Mouse (Mus musculus) yolk sac, embryonic 10.5 days (tissue): Measurements from ENCODE around the gene Gm973.

ENCODE experiments used
- DNase-seq: peaks from one replicate; pipeline ENCODE4 v3.0.0-alpha.2; 2017; ENCODE audit warnings: low spot score

The Gm973 gene

DNA sequence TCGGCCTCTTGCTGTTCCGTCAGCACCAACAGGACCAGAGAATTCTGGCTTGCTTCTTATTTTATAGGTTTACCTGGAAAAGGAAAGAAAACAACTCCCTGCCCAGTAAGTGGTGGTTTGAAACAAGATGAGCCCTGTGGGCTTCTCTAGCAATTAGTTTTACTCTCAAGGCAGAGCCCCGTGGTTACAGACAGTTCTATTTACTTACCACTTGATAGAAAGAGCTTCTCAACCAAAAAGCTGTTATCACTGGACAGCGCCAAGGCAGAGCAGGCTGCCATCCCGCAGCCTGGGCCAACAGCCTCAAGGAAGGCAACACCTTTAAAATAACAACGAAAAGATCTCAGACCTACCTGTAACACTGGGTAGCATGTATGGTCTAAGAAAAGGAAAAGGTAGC, 26.2 kb downstream of the Gm973 start:
- DNase-seq, result no peak

DNA sequence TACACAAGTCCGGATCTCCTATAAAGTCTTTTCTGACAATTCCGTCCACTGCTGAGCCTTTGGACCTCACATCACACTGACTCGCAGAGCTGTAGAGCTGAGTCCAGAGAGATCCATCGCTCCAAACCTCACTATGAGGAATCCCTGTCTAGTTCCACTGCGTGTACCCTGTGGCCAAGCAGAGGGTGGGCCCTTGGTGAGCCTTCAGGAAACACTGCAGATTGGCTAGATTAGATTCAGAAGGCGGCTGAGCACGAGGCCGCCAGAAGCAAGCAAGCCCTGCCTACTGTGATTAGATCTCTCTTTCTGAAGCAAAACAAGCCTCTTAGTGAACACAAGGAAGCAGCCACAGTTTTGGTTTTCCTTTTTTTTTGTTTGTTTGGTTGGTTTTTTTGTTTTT, 27.8 kb downstream of the Gm973 start:
- DNase-seq, result no peak

DNA sequence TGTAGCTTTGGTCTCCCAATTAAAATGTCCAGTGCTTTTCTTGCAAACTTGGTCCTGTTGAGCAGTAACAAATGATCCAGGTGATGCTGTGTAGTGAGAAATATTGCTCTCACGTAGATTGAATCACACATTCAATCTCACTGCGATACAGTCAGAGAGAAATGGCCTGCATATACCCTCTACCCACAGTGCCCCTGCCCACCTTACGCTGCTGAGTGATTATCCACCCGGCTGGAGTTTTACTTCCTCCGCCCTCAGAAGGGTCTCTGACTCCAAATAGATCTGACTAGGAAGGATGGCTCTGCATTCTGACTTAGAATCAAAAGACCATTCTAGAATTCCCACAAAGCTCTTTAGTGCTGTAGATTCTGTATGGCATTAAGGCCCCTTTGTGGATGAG, 32.4 kb downstream of the Gm973 start:
- no peak for DNase-seq

DNA sequence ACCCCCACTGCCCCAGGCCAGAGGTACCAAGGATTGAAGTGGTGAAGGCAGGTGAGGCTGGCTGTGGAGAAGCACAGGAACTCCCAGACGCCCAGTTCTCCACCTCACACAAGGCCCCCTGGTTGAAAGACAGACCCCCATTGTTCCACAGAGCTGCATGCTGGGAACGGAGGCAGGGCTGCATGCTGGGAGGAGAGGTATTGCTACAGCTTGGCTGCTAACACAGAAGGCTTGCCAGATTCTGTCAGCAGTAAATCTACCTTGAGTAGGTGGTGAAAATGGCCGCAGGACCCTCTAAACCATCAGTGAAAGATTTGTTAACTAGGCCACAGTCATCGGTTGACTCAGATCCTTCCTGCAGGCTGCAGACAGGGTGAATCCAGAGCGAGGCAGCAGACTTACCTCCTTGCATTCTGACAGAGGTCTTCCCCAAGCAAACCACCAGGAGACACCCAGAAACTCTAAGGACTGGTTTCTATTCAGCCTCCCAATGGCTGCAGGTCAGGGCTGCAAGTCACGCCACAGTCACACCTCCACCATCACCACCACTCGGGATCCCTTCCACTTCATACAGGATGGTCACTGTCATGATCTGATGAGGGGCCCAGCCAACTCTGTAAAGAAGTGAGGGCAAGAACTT, 33.1 kb downstream of the Gm973 start:
- DNase-seq, result no peak

DNA sequence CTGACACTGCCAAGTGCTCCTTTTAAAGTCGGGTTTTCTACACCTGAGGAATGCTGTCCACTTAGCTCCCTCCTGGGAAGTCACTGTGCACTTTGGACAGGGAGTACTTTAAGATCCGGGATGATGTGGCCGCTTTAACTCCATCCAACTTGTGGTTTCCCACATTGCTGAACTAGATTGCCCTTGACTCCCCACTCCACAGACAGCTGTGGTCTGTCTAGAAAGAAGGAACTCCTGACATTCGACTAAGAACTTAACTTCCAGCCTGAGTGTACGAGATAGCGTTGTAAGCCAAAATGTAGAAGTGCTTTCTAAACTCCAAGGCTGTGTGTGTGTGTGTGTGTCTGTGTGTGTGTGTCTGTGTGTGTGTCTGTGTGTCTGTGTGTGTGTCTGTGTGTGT, 34.2 kb downstream of the Gm973 start:
- DNase-seq, result no peak

DNA sequence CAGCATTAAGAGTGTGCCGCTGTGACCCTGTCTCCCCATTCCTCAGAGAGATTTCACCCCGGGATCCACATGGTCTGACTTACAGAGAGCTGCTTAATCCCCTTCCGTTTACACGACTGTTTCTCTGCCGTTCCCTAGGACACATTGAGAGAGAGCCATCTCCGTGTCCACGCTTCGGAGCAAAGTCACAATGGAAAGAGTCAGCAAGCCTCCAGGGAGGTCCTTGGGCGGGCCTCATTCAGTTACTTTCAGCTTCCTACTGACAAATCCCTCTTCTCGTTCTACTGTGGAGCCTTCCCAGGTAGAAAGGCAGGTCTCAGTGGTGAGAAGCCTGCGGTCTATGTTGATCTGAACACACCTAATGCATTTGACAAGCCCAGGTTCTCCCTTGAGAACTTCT, 34.9 kb downstream of the Gm973 start:
- DNase-seq, result no peak

DNA sequence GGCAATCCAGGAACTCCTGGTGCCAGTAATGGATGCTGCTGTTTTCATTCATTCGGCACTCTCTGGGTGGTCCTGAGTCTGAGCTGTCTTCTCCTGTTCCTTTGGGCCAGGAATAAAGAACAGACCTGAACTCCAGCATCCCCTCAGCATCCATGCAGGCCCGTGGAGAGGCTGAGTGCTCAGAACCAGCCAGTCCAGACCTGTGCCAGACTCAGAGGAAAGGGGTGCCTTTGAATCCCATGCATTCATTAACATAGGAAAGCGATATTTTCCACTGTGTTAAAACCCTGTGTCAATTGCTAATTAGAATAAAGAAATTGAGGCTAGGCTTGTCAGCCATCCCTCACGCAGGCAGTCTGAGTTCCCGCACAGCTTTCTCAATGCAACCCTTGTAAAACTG, 37.6 kb downstream of the Gm973 start:
- DNase-seq, result no peak

DNA sequence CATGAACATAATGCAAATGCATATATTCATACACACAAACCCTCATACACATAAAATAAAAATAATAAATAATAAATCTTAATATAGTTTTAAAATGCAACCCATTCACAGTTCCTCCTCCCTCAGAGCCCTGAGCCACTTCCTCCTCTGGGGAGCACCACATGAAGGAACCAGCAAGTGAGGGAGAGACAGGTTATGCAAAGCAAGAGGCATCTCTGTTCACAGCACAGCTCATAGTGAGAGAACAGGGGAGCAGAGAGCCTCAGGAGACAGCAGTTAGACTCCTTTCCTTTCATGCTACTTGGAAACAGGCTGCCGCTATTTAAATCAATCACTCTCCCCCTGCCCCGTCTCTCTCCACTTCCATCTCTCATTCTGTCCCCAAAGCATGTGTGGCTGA, 47.5 kb downstream of the Gm973 start:
- DNase-seq, result no peak

DNA sequence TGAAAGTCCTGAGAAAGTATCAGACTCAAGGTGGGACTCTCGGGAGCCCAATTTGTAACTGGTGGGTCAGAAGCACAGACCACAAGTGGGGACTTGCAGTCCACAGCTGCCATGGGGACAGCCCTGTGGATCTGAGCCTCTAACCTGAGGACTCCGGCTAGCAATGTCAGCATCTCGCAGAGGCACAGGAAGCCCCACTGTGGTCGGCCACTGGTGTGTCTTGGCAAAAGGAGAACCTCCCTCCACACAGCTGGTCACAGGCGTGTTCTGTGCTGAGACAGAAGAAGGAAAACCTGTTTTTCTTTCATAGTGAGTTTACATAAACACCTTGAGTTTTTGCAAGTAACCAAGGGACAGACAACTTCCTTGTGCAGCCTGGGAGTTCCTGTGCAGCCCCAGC, 49.7 kb downstream of the Gm973 start:
- DNase-seq, result no peak

DNA sequence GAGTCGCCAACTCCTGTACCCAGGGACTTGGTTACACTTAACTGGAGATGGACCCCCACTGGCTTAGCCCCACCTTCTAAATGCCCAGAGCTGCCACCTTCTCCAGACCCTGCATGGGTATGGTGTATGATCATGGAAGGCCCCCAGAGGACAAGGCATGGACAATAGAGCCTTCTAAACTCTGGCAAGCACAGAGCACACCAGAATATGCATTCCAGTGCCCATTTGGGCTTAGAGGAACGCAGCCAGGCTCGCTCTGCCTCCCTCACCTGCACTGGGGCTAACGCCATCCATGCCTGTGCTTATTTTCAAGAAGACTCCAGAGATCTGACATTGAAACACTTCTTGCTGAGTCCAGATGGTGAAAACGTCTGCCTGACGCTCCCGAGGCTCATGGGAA, 50.2 kb downstream of the Gm973 start:
- DNase-seq, result no peak

DNA sequence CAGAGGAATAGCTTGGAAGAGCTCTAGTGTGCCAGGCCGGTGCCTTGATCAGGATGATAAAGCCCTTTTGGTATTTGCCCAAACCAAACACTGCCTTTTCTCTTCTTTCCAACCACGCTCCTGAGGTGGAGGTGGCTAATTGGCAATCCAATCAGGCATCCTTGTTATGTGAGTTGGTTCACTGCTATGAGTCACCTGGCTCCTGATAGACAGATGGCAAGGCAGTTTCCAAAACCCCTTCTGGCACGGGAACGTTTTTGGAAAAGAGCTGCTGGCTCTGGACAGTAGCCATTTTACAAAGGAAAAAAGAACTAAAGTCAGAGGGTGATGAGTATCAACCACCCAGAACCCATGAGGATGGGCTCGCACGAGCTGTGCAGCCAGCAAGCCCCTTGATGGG, 50.9 kb downstream of the Gm973 start:
- no peak for DNase-seq

DNA sequence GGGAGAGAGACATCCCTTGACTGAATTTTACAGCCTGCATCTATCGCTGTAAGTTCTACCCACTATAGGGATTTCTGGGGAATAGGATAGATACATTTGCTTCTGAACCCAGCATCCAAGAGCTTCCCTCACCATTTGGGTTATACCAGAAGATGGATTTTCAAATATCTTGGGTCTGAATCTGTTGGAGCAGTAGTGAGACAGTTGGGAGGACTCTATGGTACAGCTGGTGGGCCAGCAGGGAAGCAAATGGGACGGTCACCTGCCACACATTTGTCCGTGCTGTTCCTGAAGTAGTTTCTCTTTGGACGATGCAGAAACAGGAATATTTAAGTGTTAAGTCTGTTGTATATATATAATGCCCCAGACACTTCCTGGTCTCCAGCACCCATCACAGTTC, 51.5 kb downstream of the Gm973 start:
- no peak for DNase-seq

DNA sequence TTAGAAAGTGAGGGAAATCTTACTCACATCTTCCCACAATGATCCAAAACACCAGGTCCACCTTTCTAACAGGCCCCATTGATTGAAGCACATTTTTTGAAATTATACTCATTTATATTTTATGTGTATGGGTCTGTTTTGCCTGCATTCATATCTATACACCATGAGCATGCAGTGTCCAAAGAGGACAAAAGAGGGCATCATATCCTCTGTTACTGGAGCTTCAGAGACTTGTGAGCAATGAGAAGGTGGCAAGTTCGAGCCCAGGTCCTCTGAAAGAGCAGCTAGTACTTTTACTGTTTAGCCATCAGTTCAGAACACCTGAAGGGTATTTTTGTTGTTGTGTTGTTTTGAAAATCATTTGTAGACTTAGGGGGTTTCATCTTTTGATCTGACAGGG, 52.2 kb downstream of the Gm973 start:
- DNase-seq, result no peak

DNA sequence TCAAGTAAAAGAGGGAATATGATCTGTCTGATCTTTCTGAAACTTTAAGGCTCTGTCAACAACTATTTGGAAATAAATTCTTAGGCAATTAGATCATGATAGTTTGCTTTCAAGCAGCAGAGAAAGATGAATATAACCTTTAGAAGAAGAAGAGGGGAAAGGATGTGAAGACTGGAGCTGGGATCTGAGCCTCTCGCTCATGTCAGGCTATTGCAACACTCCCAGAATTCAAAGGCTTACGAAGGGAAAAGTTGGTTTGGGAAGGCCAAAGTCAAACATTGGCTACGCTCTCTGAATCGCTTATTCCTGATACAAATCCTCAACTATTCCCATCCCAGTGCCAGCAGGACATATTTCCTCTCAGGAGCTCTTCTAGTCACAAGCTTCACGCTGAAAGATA, 53.2 kb downstream of the Gm973 start:
- DNase-seq, result no peak

DNA sequence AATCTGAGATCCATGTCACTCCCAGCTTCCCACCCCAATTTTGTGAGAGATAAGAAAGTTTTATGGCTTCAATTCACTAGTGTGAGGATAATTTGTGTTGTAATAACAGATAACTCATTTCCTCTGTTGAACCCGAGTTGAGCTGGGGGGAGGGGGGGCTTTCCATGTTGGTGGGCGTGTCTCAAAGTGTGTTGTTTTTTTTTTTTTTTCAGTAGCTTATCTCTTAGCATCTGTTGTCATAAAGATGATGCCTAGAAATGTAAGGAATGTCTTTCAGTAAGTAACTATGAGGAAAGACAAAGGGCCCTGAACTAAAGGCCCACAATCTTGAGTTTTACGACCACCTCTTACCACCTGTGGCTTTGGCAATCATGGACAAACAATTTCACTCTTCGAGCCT, 54.7 kb downstream of the Gm973 start:
- DNase-seq, result no peak

DNA sequence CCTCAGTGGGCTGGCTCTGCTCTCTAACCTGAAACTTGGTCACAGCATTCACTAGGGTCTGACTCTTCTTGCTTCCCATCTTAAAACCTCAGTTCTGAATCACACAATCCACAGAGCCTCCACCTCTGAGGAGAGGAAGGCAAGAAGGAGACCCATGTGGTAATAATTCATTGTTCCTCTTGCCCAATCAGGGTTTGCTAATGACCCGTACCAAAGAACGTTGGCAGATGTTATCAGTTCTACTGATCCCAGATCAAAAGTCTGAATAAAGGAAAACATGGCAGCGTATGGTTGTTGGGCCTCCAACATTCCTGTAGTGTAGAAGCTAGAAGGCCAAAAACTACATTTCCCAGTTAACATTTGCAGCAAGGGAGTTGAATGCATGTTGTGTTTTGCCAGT, 55.4 kb downstream of the Gm973 start:
- no peak for DNase-seq

DNA sequence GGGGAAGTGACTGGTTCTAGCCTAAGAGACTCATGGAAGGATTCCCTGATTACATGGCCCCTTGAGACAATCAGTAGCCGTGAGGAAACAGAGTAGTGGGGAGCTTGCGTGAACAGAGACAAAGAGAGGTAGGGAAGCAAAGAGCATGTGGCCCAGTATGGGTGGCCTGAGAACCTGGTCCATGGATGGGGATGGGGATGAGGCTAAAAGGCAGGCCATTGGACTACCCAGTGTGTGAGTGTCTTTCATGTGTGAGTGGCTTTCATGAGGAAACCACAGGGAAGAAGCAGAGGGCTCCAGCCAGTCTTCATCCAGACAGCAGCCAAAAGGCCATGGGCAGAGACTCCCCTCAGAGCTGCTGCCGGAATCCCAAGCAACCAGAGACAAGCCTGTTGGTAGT, 57.8 kb downstream of the Gm973 start:
- DNase-seq, result no peak

DNA sequence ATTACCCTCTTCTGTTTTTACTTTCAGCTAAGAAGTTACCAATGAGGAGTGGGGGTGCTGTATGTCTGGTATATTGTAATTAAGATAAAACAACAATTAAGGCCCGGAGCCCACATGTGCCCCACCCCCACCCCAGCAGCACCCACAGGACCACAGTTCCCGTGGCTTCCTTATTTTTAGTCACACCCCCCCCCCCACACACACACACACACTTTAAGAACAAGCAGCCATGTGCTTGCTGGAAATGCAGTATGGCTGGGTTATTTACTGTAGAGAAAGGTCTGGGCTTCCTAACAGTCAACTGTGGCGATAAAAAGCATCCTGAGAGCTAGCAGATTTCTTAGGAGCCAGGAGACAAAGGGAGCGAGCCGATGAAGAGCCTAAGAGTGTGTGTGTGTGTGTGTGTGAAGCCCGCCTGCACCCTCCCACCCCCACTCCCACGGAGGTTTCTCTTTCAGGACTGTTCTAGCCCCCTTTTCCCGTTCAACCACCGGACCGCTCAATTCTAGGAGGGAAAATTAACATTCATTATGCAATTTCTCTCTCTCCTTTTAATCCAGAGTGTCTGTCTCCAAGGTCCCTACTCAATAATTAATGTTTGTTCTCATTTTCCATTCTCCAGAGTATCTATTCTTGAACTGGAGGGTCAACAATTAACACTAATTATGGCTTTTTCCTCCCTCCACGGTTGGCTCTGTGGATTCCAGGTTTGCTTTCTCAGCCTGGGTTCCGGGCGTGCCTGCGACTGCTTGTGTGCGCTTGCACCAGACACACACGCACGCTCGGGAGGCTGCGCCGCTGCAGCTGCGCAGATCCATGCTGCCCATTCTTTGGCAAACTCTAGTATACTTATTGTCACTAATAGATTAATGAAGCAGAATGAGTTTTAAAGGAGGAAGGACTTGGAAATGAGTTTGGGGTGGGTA, 58.5 kb downstream of the Gm973 start:
- DNase-seq, result no peak

DNA sequence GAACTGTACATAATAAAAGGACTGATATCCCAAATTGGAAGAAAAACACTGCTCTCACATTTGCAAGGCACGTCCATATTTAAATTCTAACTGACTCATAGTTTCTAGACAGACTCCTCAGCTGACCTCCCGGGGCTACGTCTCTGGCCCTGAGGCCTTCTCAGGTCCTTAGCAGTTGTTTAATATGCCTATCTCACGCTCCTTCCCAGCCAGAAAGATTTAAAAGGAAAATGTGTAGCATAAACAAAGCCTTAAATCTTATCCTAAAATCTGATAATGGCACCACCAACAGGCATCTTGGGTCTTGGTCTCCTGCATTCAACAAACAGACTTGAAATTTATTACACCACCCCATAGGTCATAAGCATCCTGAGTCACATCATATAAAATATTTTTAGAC, 62.7 kb downstream of the Gm973 start:
- DNase-seq, result no peak

DNA sequence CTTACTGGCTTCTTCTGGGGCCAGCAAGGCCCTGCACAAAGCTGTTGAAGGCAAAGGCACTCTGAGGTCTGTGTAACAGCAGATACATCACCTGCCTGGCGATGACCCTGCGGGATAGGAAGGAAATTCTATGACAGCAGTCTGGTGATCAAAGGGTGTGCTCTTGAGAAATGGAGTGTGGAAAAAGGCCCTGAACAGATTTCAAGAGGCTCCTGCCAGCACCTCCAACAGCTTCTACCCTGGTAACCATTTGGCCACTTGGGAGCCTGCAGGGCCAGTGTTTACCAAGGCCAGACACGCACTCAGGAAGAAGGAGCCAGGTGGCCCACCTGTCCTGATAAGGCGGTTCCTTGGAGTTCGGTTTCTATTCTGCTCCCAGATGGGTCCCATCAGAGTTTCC, 63.3 kb downstream of the Gm973 start:
- DNase-seq, result peak; percentile 36

DNA sequence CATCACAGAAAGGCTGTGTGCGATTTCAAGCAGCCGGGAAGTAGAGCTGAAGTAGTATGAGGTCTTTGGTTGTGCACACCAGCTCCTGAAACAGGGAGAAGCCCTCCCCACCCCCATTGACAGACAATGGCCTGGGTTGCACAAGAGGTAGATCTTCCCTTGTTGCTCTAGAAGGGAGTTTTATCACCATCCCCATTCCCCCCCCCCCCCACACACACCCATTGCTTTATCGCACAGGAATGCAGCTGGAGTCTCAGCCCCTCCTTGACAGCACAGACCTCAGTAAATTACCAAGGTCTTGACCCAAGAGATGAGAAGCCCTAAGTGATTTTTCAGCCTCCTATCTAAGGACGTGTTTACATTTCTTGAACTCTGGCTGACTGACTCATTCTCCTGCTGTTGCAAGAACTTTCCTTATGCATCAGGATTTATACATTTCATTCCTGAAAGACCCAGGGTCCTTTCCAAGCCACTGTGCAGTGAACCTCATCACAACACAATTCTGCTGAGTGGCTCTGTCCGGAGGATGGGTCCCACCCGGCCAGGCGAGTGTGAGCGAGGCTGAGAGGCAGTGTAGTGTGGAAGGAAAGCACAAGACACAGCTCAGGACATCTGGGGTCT, 64.2 kb downstream of the Gm973 start:
- peak; percentile 93 for DNase-seq

DNA sequence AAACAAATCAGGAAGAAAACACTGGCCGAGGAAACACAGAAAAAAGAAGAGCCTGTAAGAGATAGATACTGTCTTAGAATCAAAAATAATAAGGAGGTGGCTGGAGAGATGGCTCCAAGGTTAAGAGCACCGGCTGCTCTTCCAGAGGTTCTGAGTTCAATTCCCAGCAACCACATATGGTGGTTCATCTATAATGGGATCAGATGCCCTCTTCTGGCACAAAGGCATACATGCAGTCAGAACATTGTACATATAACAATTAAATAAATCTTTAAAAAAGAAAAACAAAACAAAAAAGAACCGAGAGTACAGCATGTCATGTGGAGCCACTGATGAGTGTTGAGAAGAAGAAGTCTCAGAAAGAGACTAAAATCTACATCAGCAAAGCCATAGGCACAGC, 64.8 kb downstream of the Gm973 start:
- no peak for DNase-seq

DNA sequence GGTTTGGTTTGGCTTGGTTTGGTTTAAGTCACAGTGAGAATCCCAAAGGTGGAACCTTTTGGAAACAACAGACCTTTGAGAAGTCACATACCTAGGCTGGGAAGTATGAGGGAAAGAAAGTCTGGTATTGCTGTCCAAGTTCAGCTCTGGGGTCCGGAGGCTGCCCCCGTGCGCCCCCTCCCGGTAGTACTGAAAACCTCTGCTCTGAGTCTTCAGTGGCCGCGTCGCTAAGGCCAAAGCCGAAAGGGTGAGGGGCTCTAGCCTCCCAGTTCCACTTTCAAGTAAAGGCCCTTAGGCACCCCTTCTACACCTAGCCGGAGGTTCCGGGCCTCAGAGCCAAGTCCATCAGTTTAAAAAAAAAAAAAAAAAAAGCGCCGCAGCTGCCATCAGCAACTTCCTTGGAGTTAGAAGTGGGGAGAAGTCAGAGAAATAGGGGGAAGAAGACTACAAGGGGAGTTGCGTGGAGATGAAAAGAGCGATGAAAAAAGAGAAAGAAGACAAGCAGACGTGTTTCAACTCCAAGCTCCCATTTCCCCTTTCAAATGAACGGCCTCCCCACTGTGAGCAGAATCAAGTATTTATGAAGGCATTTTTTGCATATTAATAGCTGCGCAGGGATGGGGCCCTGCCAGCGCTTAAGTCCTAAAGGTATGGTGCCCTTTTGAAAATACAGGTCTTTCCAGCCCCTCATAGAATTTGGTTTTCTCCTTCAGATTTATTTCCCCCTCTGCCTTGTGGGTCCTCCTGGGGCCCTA, 68.8 kb downstream of the Gm973 start:
- DNase-seq, result peak; percentile 50
